Mouse (Mus musculus) bone marrow, adult 2 months (tissue): ENCODE data around the gene 2010003K11Rik.

ENCODE experiments used
- CTCF ChIP-seq: fragments of 200-500 bp; IDR thresholded peaks from 2 replicates; pipeline ENCODE4 v1.5.1; 2011; ENCODE audit warnings: low read length, control low read depth; ENCODE audit not compliant: control insufficient read depth, insufficient read depth
- POLR2A ChIP-seq: fragments of 200-500 bp; IDR thresholded peaks from 2 replicates; pipeline ENCODE4 v1.6.1; 2011; ENCODE audit warnings: low read depth, mild to moderate bottlenecking, control low read depth, low read length, borderline replicate concordance; ENCODE audit not compliant: control insufficient read depth

GRCm38 (mm10) chr19:4511116-4511841 is 12.9 kb upstream of the 2010003K11Rik start:
- no peak for TF ChIP-seq CTCF
- no peak for TF ChIP-seq POLR2A
